Mouse (Mus musculus) forebrain, postnatal 0 days (tissue): ENCODE results near the gene Trim25. TPM values are rescaled to one million over a fixed set of nuclear protein-coding genes. Genes with fewer than 3 reads are reported as not detected.

Experiments
- ATAC-seq: fragments of 200-750 bp; cut with Nextera tagmentation; 2 replicates; pipeline ENCODE4 v1.8.0; 2017; ENCODE audit warnings: mild to moderate bottlenecking, moderate library complexity
- DNase-seq: peaks from one replicate; pipeline ENCODE4 v3.0.0-alpha.2; 2015
- H3K27ac ChIP-seq: fragments of 300-500 bp; sonication (generic); 2 replicates; pipeline ENCODE4 v1.5.1; 2014; ENCODE audit warnings: low read depth, mild to moderate bottlenecking, antibody characterized with exemption, low read length, moderate library complexity, mixed read lengths
- H3K27me3 ChIP-seq: fragments of 300-500 bp; sonication (generic); 2 replicates; pipeline ENCODE4 v1.6.1; 2014; ENCODE audit warnings: mild to moderate bottlenecking, low read length, mixed read lengths; ENCODE audit not compliant: insufficient read depth
- H3K36me3 ChIP-seq: fragments of 300-500 bp; sonication (generic); 2 replicates; pipeline ENCODE4 v1.6.1; 2014; ENCODE audit warnings: mild to moderate bottlenecking, moderate library complexity; ENCODE audit not compliant: insufficient read depth
- H3K4me1 ChIP-seq: fragments of 300-500 bp; sonication (generic); 2 replicates; pipeline ENCODE4 v1.6.1; 2014; ENCODE audit warnings: antibody characterized with exemption; ENCODE audit not compliant: insufficient read depth
- H3K4me2 ChIP-seq: fragments of 300-500 bp; sonication (generic); 2 replicates; pipeline ENCODE4 v1.6.1; 2014; ENCODE audit warnings: low read depth, mild to moderate bottlenecking, moderate library complexity
- H3K4me3 ChIP-seq: fragments of 300-500 bp; sonication (generic); 2 replicates; pipeline ENCODE4 v1.5.1; 2014; ENCODE audit warnings: low read depth, low read length, mixed read lengths
- H3K9ac ChIP-seq: fragments of 300-500 bp; sonication (generic); 2 replicates; pipeline ENCODE4 v1.6.1; 2014; ENCODE audit warnings: mild to moderate bottlenecking
- H3K9me3 ChIP-seq: fragments of 300-500 bp; sonication (generic); 2 replicates; pipeline ENCODE4 v1.6.1; 2016; ENCODE audit warnings: low read length
- CTCF ChIP-seq: sonication (generic); IDR thresholded peaks from 2 replicates; pipeline ENCODE4 v1.5.1; 2016; ENCODE audit warnings: antibody characterized with exemption, control low read depth, low read depth
- WGBS: fragments of 180-500 bp; shearing (Covaris S2); extraction: QIAGEN DNeasy Blood & Tissue Kit; methylation state at CpG from one replicate; pipeline ENCODE4 v1.1.7; 2014; 5-methylcytosine and 5-hydroxymethylcytosine counted together
- polyA plus RNA-seq: library from polyadenylated mRNA; unstranded; fragments of >200 nt; fragmentation: Nextera tagmentation; extraction: Ambion mirVana; gene quantifications from 2 replicates; pipeline ENCODE4 v1.2.1, GENCODE M21; 2015
- total RNA-seq: library from RNA; depleted of rRNA; stranded (reverse); fragments of >200 nt; gene quantifications from 2 replicates; pipeline ENCODE4 v1.2.3, GENCODE M21; 2014

Trim25 gene
- total and polyA plus RNA-seq, 2 experiments from 2014 or later: 4.6 to 4.9 TPM

GRCm38 (mm10) chr11:89023477-89023876 lies 24.3 kb downstream of the Trim25 start:
- H3K27ac ChIP-seq: no peak overlapping the region
- WGBS: 71% methylated on average over 10 of the region's 10 CpGs
- ATAC-seq: no peak
- no peak overlapping the region for H3K9ac ChIP-seq
- H3K4me2 ChIP-seq: no peak overlapping the region
- no peaks in the 10 kb centered on the region for H3K9me3 ChIP-seq
- no peak for DNase-seq
- H3K4me3 ChIP-seq: no peak overlapping the region
- no peaks in the 10 kb centered on the region for H3K36me3 ChIP-seq
- no peaks in the 10 kb centered on the region for H3K27me3 ChIP-seq
- TF ChIP-seq CTCF: no peak
- no peaks in the 10 kb centered on the region for H3K4me1 ChIP-seq

GRCm38 (mm10) chr11:89024181-89024881 lies 25.2 kb downstream of the Trim25 start:
- DNase-seq: peak; percentile 12
- TF ChIP-seq CTCF: no peak

GRCm38 (mm10) chr11:89025603-89026002 lies 26.4 kb downstream of the Trim25 start:
- no peaks in the 10 kb centered on the region for H3K9me3 ChIP-seq
- no peak for TF ChIP-seq CTCF
- no peak overlapping the region for H3K4me2 ChIP-seq
- DNase-seq (no peak), ATAC-seq (no peak)
- H3K4me1 ChIP-seq: no peaks in the 10 kb centered on the region
- H3K36me3 ChIP-seq: no peaks in the 10 kb centered on the region
- no peaks in the 10 kb centered on the region for H3K27me3 ChIP-seq
- H3K9ac ChIP-seq: no peak overlapping the region
- H3K27ac ChIP-seq: no peak overlapping the region
- H3K4me3 ChIP-seq: no peak overlapping the region
- 75% methylated on average over 3 of the region's 3 CpGs for WGBS

More at GRCm38 (mm10) chr11:89024181-89024881, 25.2 kb downstream of the Trim25 start:
- Histone ChIP-seq H3K36me3 (no peaks in the 10 kb centered on the region), H3K4me1 (no peaks in the 10 kb centered on the region), H3K9ac (no peak overlapping the region), H3K27me3 (no peaks in the 10 kb centered on the region), H3K9me3 (no peaks in the 10 kb centered on the region), H3K4me2 (no peak overlapping the region), H3K4me3 (no peak overlapping the region), H3K27ac (no peak overlapping the region)
- no peak for ATAC-seq
- WGBS: 62% methylated on average over 11 of the region's 11 CpGs

- no peak overlapping the region for H3K27ac ChIP-seq
Measured at GRCm38 (mm10) chr11:89026117-89026516, 26.9 kb downstream of the Trim25 start.

GRCm38 (mm10) chr11:89027955-89028361 lies 28.8 kb downstream of the Trim25 start:
- no peak for TF ChIP-seq CTCF
- 82% methylated on average over 10 of the region's 10 CpGs for WGBS

More at GRCm38 (mm10) chr11:89026117-89026516, 26.9 kb downstream of the Trim25 start:
- whole genome bisulfite sequencing: 99% methylated on average over 3 of the region's 3 CpGs
- no peak for DNase-seq
- no peaks in the 10 kb centered on the region for H3K36me3 ChIP-seq
- H3K27me3 ChIP-seq: no peaks in the 10 kb centered on the region
- no peak for TF ChIP-seq CTCF
- no peak overlapping the region for H3K9ac ChIP-seq
- no peaks in the 10 kb centered on the region for H3K4me1 ChIP-seq
- no peak for ATAC-seq
- H3K4me3 ChIP-seq: no peak overlapping the region
- H3K4me2 ChIP-seq: no peak overlapping the region
- H3K9me3 ChIP-seq: no peaks in the 10 kb centered on the region

GRCm38 (mm10) chr11:89028871-89029405 lies 29.8 kb downstream of the Trim25 start:
- Histone ChIP-seq H3K9ac (no peak overlapping the region), H3K4me3 (no peak overlapping the region), H3K4me1 (no peaks in the 10 kb centered on the region), H3K36me3 (no peaks in the 10 kb centered on the region), H3K9me3 (no peaks in the 10 kb centered on the region), H3K27me3 (no peaks in the 10 kb centered on the region), H3K4me2 (no peak overlapping the region), H3K27ac (no peak overlapping the region)
- WGBS: 63% methylated on average over 10 of the region's 10 CpGs
- DNase-seq: no peak
- TF ChIP-seq CTCF: no peak
- ATAC-seq: no peak

More at GRCm38 (mm10) chr11:89027955-89028361, 28.8 kb downstream of the Trim25 start:
- ATAC-seq (no peak), DNase-seq (no peak)
- Histone ChIP-seq H3K4me1 (no peaks in the 10 kb centered on the region), H3K9ac (no peak overlapping the region), H3K36me3 (no peaks in the 10 kb centered on the region), H3K4me2 (no peak overlapping the region), H3K27ac (no peak overlapping the region), H3K9me3 (no peaks in the 10 kb centered on the region), H3K27me3 (no peaks in the 10 kb centered on the region), H3K4me3 (no peak overlapping the region)

GRCm38 (mm10) chr11:89030552-89030951 lies 31.4 kb downstream of the Trim25 start:
- Histone ChIP-seq H3K4me1 (no peaks in the 10 kb centered on the region), H3K27me3 (no peaks in the 10 kb centered on the region), H3K4me3 (no peak overlapping the region), H3K36me3 (no peaks in the 10 kb centered on the region), H3K27ac (no peak overlapping the region), H3K9ac (no peak overlapping the region), H3K9me3 (no peaks in the 10 kb centered on the region), H3K4me2 (no peak overlapping the region)
- ATAC-seq (no peak), DNase-seq (no peak)
- 74% methylated on average over 6 of the region's 6 CpGs for WGBS
- no peak for TF ChIP-seq CTCF
